Mouse (Mus musculus) mature B cell (primary cell): ENCODE results near the gene Ap3s2.

Experiments used
- in situ Hi-C: fragments of 300-500 bp; cut with MboI; formaldehyde crosslinking; loops from 2 replicates; pipeline ENCODE4 v1.14.3; 2019

Ap3s2 gene

DNA sequence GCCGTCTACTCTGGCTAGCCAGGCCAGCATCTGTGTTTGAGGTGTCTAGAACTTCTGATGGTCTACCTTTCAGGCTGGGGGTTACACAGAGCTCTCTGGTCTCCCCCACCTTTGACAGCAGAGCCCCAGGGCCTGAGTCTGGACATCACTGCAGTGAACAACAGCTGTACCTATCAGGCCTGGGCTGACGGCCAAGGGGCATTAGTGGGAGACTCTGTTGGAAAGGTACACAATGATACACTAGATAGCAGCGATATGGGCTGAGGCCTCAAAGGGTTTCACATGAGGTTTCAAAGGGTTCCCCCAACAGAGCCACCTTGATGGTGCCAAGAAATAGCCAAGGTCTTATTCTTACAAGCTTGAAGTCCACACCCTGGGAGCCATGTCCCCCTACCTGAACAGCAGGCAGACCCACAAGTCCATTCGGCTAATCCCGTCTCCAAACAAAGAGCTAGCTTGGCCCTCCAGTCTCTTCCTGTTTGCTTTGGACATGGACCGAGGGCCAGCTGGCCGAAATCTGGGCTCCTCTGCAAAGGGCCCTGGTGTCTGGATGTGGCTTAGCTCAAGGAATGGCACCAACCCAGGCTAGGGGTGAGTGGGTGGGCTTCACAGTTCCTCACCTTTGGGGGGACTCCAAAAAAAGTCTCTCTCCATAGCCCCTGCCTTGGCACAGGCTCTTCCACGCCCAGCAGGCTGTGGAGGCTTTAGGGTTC lies 76.2 kb downstream of the Ap3s2 start:
- in situ Hi-C loops: no loop called here

DNA sequence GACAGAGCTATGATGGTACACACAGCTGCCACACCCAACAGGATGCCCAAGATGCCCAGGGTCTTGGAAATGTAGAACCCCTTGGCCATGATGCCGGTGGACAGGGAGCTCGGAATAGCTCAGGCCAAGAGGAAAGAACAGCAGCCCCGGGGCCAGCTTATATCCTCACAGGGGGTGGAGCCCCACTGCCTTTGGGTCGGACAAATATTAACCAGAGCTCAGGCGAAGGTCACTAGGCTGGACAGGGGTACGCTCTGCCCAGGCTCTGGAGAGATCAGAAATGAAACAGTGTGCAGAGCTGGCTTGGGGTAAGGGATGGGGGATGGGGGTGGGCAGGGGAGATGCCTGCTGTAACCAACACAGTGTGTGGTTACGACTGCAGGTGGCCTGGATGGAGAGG lies 78.3 kb downstream of the Ap3s2 start:
- in situ Hi-C loops: no loop called here

DNA sequence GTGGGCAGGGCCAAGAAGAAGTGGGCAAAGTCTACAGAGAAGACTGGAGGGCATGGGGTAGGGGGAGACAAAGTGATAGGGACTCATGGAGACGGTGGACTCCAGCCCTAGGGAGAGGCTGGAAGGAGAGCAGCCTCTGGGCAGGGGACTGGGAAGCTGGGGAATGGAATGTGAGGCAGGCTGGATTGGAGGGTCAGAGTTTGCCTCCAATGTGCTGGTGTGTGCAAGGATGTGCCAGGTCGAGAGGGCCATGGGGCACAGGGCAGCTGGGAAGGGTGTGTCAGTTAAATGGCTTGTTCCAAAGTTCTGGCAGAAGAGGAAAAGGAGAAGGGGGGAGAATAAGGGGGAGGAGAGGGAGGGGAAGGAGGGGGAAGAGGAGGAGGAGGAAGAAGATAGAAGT lies 83.2 kb downstream of the Ap3s2 start:
- in situ Hi-C loops: no loop called here

DNA sequence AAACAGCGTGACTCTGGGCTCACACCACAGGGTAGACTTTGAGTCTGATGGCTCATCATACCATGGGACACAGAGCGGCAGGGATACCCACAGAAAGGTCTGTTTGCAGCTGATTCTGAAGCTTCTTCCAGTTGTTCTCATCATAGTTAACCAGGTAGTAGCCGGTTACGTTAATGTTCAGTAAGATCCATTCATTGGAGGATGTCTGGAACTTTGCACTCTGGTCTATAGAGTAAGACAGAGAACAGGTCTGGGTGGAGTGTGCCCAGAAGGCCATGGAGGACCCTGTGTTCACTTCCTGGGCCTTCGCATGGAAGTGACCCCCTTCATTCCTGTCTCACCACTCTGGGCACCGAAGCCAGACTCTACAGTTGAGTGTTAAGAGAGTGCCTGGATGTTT lies 85.3 kb downstream of the Ap3s2 start:
- in situ Hi-C loops: no loop called here

DNA sequence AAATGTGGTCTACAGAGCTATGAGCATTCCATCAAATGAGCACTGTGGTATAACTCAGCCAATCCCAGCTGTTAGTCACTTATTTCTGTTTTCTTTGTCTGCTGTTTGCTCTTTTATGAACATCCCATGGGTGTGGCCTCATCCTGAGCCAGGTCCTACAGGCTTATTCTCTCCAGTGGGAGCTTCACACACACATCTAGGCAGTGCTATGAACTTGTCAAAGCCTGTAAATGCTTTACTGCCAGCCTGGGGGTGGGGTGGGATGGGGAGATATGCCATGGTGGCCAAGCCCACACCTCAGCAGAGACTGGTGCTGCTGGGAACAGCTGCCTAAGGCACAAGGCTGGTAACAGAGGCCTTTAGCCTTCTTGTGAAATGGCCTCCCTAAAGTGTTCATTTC lies 87.5 kb downstream of the Ap3s2 start:
- in situ Hi-C loops: no loop called here

DNA sequence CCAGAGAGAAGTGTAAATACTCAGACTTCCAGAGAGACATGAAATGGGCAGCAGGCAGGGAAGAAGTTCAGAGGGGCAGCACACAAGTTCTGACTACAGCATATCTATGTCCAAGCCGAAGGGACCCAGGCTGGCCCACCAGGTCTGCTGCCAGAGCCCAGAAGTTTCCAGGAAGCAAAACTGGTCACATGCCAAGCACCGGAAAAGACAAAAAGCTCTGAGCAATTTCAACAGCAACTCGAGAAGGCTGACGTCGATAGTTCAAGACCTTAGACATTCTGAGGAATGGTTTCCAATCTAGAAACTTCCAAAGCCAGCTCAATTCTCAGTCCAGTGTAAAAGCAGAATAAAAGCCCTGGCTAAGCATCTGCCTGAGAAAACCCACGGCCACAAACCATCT lies 88.9 kb downstream of the Ap3s2 start:
- in situ Hi-C loops: no loop called here

DNA sequence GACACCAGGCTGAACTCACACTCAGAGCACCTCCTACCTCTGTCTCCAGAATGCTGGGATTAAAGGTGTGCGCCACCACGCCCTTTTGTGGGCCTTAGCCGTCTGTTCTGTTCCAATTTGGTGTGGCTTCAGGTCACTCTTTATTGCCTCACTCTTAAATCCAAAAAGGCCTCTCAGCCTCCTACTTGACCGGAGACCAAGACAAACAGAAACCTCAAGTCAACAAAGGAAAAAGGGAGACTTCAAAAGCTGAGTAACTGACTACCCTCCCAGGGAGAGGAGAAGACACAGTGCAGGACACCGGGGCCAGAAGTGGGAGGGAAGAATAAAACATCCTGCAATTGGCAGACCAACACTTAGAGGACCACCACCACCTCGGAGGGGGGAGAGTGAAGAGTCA lies 89.3 kb downstream of the Ap3s2 start:
- in situ Hi-C loops: no loop called here

DNA sequence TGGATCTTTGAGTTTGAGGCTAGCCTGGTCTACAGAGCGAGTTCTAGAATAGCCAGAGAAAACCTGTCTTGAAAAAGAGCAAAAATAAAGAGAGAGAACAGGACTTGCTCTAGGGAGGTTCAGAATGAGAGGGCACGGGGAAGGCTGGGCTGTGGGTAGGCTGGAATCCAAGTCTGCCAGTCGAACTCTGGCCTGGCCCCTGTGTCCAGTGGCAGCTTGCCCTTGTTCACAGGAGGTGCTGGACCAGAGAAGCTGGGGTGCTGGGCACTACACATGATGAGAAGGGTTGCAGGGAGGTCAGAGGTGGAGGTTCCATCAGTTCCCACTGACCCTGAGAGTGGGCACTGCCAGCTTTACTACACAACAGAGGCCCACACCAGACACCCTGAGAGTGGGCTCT lies 92.1 kb downstream of the Ap3s2 start:
- in situ Hi-C loops: no loop called here
